Mouse (Mus musculus) midbrain, postnatal 0 days (tissue): ENCODE results near the gene Kti12. TPM values are rescaled to one million over a fixed set of nuclear protein-coding genes. Genes with fewer than 3 reads are reported as not detected.

ENCODE experiments used
- ATAC-seq: fragments of 200-750 bp; cut with Nextera tagmentation; 2 replicates; pipeline ENCODE4 v1.8.0; 2017; ENCODE audit warnings: moderate number of reproducible peaks, mild to moderate bottlenecking, moderate TSS enrichment, moderate library complexity; ENCODE audit not compliant: low FRiP score
- DNase-seq: peaks from one replicate; pipeline ENCODE4 v3.0.0-alpha.2; 2015; ENCODE audit warnings: low spot score
- H3K27ac ChIP-seq: fragments of 300-500 bp; sonication (generic); 2 replicates; pipeline ENCODE4 v1.5.1; 2014; ENCODE audit warnings: low read depth, mild to moderate bottlenecking, low read length, mixed read lengths
- H3K27me3 ChIP-seq: fragments of 300-500 bp; sonication (generic); 2 replicates; pipeline ENCODE4 v1.6.1; 2014; ENCODE audit warnings: low read length, control low read depth, mixed read lengths; ENCODE audit not compliant: insufficient read depth
- H3K36me3 ChIP-seq: fragments of 300-500 bp; sonication (generic); 2 replicates; pipeline ENCODE4 v1.6.1; 2014; ENCODE audit warnings: low read length, control low read depth, mixed read lengths; ENCODE audit not compliant: insufficient read depth
- H3K4me1 ChIP-seq: fragments of 300-500 bp; sonication (generic); 2 replicates; pipeline ENCODE4 v1.6.1; 2014; ENCODE audit warnings: mild to moderate bottlenecking, control low read depth, antibody characterized with exemption, low read length, mixed read lengths; ENCODE audit not compliant: insufficient read depth
- H3K4me2 ChIP-seq: fragments of 300-500 bp; sonication (generic); 2 replicates; pipeline ENCODE4 v1.6.1; 2014; ENCODE audit warnings: low read depth, mild to moderate bottlenecking, low read length, mixed read lengths; ENCODE audit not compliant: poor library complexity, severe bottlenecking
- H3K4me3 ChIP-seq: fragments of 300-500 bp; sonication (generic); 2 replicates; pipeline ENCODE4 v1.5.1; 2014; ENCODE audit warnings: low read depth, mild to moderate bottlenecking, low read length, moderate library complexity
- H3K9ac ChIP-seq: fragments of 300-500 bp; sonication (generic); replicated peaks from 2 replicates; pipeline ENCODE4 v1.6.1; 2014; ENCODE audit warnings: mild to moderate bottlenecking, low read length, moderate library complexity, mixed read lengths; ENCODE audit not compliant: poor library complexity, severe bottlenecking
- H3K9me3 ChIP-seq: fragments of 300-500 bp; sonication (generic); 2 replicates; pipeline ENCODE4 v1.6.1; 2016; ENCODE audit warnings: low read length, control low read depth
- CTCF ChIP-seq: IDR thresholded peaks from 2 replicates; pipeline ENCODE4 v1.5.1; 2016; ENCODE audit warnings: antibody characterized with exemption, mild to moderate bottlenecking
- WGBS: fragments of 180-500 bp; shearing (Covaris S2); extraction: QIAGEN DNeasy Blood & Tissue Kit; methylation state at CpG from one replicate; pipeline ENCODE4 v1.1.7; 2014; 5-methylcytosine and 5-hydroxymethylcytosine counted together
- polyA plus RNA-seq: library from polyadenylated mRNA; unstranded; fragments of >200 nt; fragmentation: Nextera tagmentation; extraction: Ambion mirVana; gene quantifications from 2 replicates; pipeline ENCODE4 v1.2.1, GENCODE M21; 2015
- total RNA-seq: library from RNA; depleted of rRNA; stranded (reverse); fragments of >200 nt; gene quantifications from 2 replicates; pipeline ENCODE4 v1.2.3, GENCODE M21; 2014

The Kti12 gene
- total and polyA plus RNA-seq, 2 experiments from 2014 or later, result 21.2 to 34.4 TPM

DNA sequence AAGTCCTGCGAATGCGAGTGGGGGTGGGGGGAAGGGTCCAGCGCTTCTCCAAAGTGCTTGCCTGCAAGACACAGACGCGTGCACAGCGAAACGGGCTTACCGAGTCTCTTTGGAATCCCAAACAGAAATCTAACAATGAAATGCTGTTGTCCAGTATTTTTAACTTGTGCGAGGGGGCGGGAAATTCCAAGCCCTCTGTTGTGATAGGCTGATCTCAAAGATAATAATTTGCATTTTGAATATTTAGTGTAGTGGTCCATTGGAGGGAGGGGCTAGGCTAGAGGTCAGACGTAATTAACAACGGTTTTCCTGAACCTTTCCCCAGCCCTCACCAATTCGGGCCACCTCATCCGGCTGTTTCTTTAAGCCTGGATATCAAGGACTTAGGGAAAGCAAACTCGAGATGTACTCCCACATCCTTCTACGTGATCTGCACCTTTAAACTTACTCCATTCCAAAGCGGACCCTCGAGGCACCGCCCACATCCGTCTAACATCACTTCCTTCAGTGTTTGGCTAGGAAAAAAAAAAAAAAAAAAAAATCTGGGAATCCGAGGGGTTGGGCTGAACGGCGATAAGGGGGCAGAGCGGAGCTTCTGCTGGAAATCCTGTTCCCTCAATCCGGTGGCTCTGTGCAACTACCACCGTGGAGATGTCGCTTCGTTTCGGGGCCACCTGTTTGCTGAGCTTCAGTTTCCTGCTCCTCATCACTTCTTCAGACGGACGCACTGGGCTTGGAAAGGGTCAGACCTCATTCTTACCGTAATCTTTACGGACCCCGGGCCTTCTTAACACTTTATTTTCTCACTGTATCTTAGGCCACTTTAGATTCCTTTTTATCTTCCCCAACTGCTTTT lies 13.2 kb upstream of the Kti12 start, which contains the start of gene Txndc12:
Gene Txndc12, plus strand, starts transcription at position 487 of the 856 bp plus-strand sequence.
- ATAC-seq (peak; percentile 81), DNase-seq (peak; percentile 96)
- peak; percentile 30; the same call in 1 of the 2 replicates for TF ChIP-seq CTCF
- no peaks in the 10 kb centered on the region; the same call in 1 of the 2 replicates for H3K4me1 ChIP-seq
- peak within 1 kb of the TSS; percentile 81 for H3K4me2 ChIP-seq
- peak within 1 kb of the TSS; percentile 99 for H3K27ac ChIP-seq
- H3K4me3 ChIP-seq, result peak within 1 kb of the TSS; percentile 95
- no peaks in the 10 kb centered on the region for H3K9me3 ChIP-seq
- peak within 1 kb of the TSS; percentile 99 for H3K9ac ChIP-seq
- H3K36me3 ChIP-seq, result no peaks in the 10 kb centered on the region; the same call in 1 of the 2 replicates
- H3K27me3 ChIP-seq, result no peaks in the 10 kb centered on the region
- WGBS, result under 1% methylated on average over 34 of the region's 34 CpGs

- Histone ChIP-seq H3K4me2 (peak overlapping the region; percentile 81), H3K4me1 (no peaks in the 10 kb centered on the region; the same call in 1 of the 2 replicates), H3K36me3 (no peaks in the 10 kb centered on the region), H3K9ac (peak overlapping the region; percentile 99), H3K27ac (peak overlapping the region; percentile 99), H3K9me3 (no peaks in the 10 kb centered on the region), H3K27me3 (no peaks in the 10 kb centered on the region), H3K4me3 (peak overlapping the region; percentile 95)
- DNase-seq (peak; percentile 3), ATAC-seq (no peak)
- 1% methylated on average over 15 of the region's 15 CpGs for WGBS
- TF ChIP-seq CTCF, result no peak
Measured at GRCm38 (mm10) chr4:108834971-108835311, 12.6 kb upstream of the Kti12 start.

- Histone ChIP-seq H3K4me3 (peak overlapping the region; percentile 95), H3K27me3 (no peaks in the 10 kb centered on the region), H3K4me1 (no peaks in the 10 kb centered on the region; the same call in 1 of the 2 replicates), H3K36me3 (no peaks in the 10 kb centered on the region), H3K4me2 (peak overlapping the region; percentile 81), H3K9ac (peak overlapping the region; percentile 99; the same call in 1 of the 2 replicates), H3K9me3 (no peaks in the 10 kb centered on the region), H3K27ac (no peak overlapping the region; the same call in 1 of the 2 replicates)
- TF ChIP-seq CTCF, result no peak
- ATAC-seq (no peak), DNase-seq (no peak)
- WGBS, result 64% methylated on average over 3 of the region's 3 CpGs
Measured at GRCm38 (mm10) chr4:108835496-108835895, 12.1 kb upstream of the Kti12 start.

GRCm38 (mm10) chr4:108838031-108838430 lies 9.6 kb upstream of the Kti12 start:
- ATAC-seq (no peak), DNase-seq (no peak)
- Histone ChIP-seq H3K36me3 (no peaks in the 10 kb centered on the region), H3K9ac (no peak overlapping the region), H3K27ac (no peak overlapping the region), H3K4me1 (no peaks in the 10 kb centered on the region), H3K4me2 (no peak overlapping the region), H3K27me3 (no peaks in the 10 kb centered on the region), H3K4me3 (no peak overlapping the region), H3K9me3 (no peaks in the 10 kb centered on the region)
- TF ChIP-seq CTCF, result no peak
- WGBS, result 95% methylated on average over 4 of the region's 4 CpGs

DNA sequence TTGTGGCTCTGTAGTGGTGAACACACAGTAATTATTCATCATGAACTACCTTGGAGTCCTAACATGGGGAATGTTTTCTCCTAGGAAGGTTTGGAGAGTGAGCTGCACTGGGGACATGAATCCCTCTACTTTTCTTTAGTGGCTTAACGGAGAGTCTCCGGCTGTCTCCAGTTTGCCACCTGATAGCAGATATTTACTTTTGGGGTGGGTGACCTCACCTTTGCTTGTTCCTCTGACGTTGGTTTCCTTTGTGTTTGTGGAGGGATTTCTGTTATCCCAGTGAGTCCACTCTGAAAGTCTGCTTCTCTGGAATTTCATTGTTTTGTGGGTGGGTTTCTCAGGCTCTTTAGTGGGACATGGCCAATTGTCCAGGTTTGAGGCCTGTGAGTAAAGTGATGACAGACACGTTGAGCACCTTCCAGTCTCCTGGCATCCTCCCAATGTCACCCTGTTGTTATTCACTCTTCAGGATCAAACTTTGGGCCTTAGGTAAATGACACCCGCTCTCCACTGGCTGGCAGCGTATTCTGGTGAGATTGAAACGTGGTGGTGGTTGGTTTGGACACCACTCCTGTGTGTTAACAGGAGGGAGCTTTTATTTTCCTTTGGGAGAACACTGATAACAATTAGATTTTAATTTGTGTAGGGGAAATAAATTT lies 5.5 kb upstream of the Kti12 start:
- Histone ChIP-seq H3K9ac (no peak overlapping the region), H3K4me3 (no peak overlapping the region), H3K36me3 (no peaks in the 10 kb centered on the region), H3K4me2 (no peak overlapping the region), H3K27me3 (no peaks in the 10 kb centered on the region), H3K9me3 (no peaks in the 10 kb centered on the region), H3K27ac (no peak overlapping the region), H3K4me1 (no peaks in the 10 kb centered on the region)
- ATAC-seq (no peak), DNase-seq (no peak)
- no peak for TF ChIP-seq CTCF
- WGBS, result 92% methylated on average over 7 of the region's 7 CpGs

- no peak overlapping the region for H3K4me3 ChIP-seq
- H3K27ac ChIP-seq, result no peak overlapping the region
- no peak for TF ChIP-seq CTCF
- DNase-seq (no peak), ATAC-seq (no peak)
- no peaks in the 10 kb centered on the region for H3K27me3 ChIP-seq
- no peaks in the 10 kb centered on the region for H3K4me1 ChIP-seq
- no peak overlapping the region for H3K9ac ChIP-seq
- H3K9me3 ChIP-seq, result no peaks in the 10 kb centered on the region
- no peak overlapping the region for H3K4me2 ChIP-seq
- H3K36me3 ChIP-seq, result no peaks in the 10 kb centered on the region
Measured at GRCm38 (mm10) chr4:108843336-108843735, 4.2 kb upstream of the Kti12 start.
